Mouse (Mus musculus) embryonic stem cell, embryonic (primary cell): Measurements from ENCODE around the gene Srxn1.

Experiments used
- CTCF ChIA-PET, 4 experiments: fragments of 300-600 bp in 2 of 4; fragments of 350-600 bp in 2 of 4; sonication (Branson Sonifier 250); formaldehyde crosslinking; loops; one replicate each; lab custom pipeline; 2022; ENCODE audit warnings: inconsistent platforms in 2 of 4; lab: Charles Lee
- POLR2A ChIA-PET, 4 experiments: fragments of 300-600 bp in 2 of 4; fragments of 350-600 bp in 2 of 4; sonication (Branson Sonifier 250); formaldehyde crosslinking; loops; one replicate each; lab custom pipeline; 2022; ENCODE audit warnings: antibody characterized with exemption in 4 of 4, inconsistent platforms in 1 of 4; lab: Charles Lee

The Srxn1 gene

GRCm38 (mm10) chr2:152101761-152102160 lies 3.6 kb upstream of the Srxn1 start:
- POLR2A ChIA-PET, result interaction anchor here in 3 of 4 experiments (0.6 to 6.1 kb wide), 6 partner anchors 9 to 242 kb away, joined by 3 to 70 read pairs (median 3); partner anchors contain the start of gene Trib3 (in 1 of the 3)

GRCm38 (mm10) chr2:152102369-152102768 lies 2.9 kb upstream of the Srxn1 start:
- CTCF ChIA-PET, result interaction anchor here in 3 of 4 experiments (0.6 to 1.6 kb wide), 9 partner anchors 9 to 320 kb away, joined by 3 to 7 read pairs (median 3); no protein-coding TSS in a partner anchor
- POLR2A ChIA-PET, result interaction anchor here in 2 of 4 experiments (0.6 to 6.1 kb wide), 9 partner anchors 8 to 242 kb away, joined by 3 to 70 read pairs (median 4); partner anchors contain the start of genes Csnk2a1 (in 1 of the 2) and Trib3 (in 1 of the 2)

More at GRCm38 (mm10) chr2:152101761-152102160, 3.6 kb upstream of the Srxn1 start:
- CTCF ChIA-PET, result interaction anchor here in 2 of 4 experiments (0.7 kb wide), 2 partner anchors 10 to 261 kb away, joined by 3 read pairs; no protein-coding TSS in a partner anchor

GRCm38 (mm10) chr2:152104711-152105317 lies 502 bp upstream of the Srxn1 start:
- CTCF ChIA-PET, result interaction anchor here in 3 of 4 experiments (0.7 to 2.8 kb wide), 7 partner anchors 14 to 259 kb away, joined by 3 to 16 read pairs (median 4); no protein-coding TSS in a partner anchor
- POLR2A ChIA-PET, result interaction anchor here (0.5 to 6.1 kb wide), 45 partner anchors 8 to 719 kb away, joined by 3 to 70 read pairs (median 4); partner anchors contain the start of genes Trib3 (in 3 of the 4) and Tcf15 (in 2 of the 4)

GRCm38 (mm10) chr2:152106225-152106595 lies 894 bp downstream of the Srxn1 start:
- CTCF ChIA-PET, result interaction anchor here in 3 of 4 experiments (0.6 to 2.8 kb wide), 12 partner anchors 13 to 725 kb away, joined by 3 to 16 read pairs (median 4); no protein-coding TSS in a partner anchor
- POLR2A ChIA-PET, result interaction anchor here (0.6 to 6.1 kb wide), 51 partner anchors 8 to 561 kb away, joined by 3 to 70 read pairs (median 4); partner anchors contain the start of genes Csnk2a1 (in 2 of the 4), Trib3 (in 2 of the 4), Nrsn2 (in 1 of the 4) and Scrt2 (in 1 of the 4)

GRCm38 (mm10) chr2:152106597-152106996 lies 1.3 kb downstream of the Srxn1 start:
- ChIA-PET CTCF (interaction anchor here in 2 of 4 experiments (0.7 to 2.8 kb wide), 8 partner anchors 13 to 257 kb away, joined by 3 to 16 read pairs (median 4); no protein-coding TSS in a partner anchor), POLR2A (interaction anchor here in 3 of 4 experiments (0.6 to 6.1 kb wide), 45 partner anchors 7 to 269 kb away, joined by 3 to 70 read pairs (median 4); partner anchors contain the start of genes Csnk2a1 (in 2 of the 3), Trib3 (in 2 of the 3), Nrsn2 (in 1 of the 3) and Scrt2 (in 1 of the 3))

- POLR2A ChIA-PET, result interaction anchor here in 3 of 4 experiments (0.6 to 5.4 kb wide), 8 partner anchors 13 to 241 kb away, joined by 3 to 41 read pairs (median 4); partner anchors contain the start of genes Tbc1d20 (in 1 of the 3), Tcf15 (in 1 of the 3) and Trib3 (in 1 of the 3)
- CTCF ChIA-PET, result interaction anchor here (0.5 to 5.9 kb wide), 7 partner anchors 19 to 255 kb away, joined by 3 to 64 read pairs (median 3); no protein-coding TSS in a partner anchor
Observed at GRCm38 (mm10) chr2:152108702-152109101, 3.4 kb downstream of the Srxn1 start.

- ChIA-PET CTCF (interaction anchor here in 3 of 4 experiments (0.8 to 5.9 kb wide), 7 partner anchors 20 to 254 kb away, joined by 3 to 64 read pairs (median 4); no protein-coding TSS in a partner anchor), POLR2A (interaction anchor here in 3 of 4 experiments (1.0 to 2.1 kb wide), 6 partner anchors 18 to 234 kb away, joined by 3 to 6 read pairs (median 3); partner anchors contain the start of genes Tbc1d20 (in 1 of the 3) and Tcf15 (in 1 of the 3))
Observed at GRCm38 (mm10) chr2:152109386-152109785, 4.1 kb downstream of the Srxn1 start.

GRCm38 (mm10) chr2:152111311-152111710 lies 6.0 kb downstream of the Srxn1 start:
- ChIA-PET CTCF (interaction anchor here (0.5 to 5.9 kb wide), 85 partner anchors 8 to 353 kb away, joined by 3 to 64 read pairs (median 4); partner anchors contain the start of genes Csnk2a1 (in 2 of the 4), Trib3 (in 2 of the 4), Defb23 (in 1 of the 4) and Rbck1 (in 1 of the 4)), POLR2A (interaction anchor here (0.6 to 3.3 kb wide), 38 partner anchors 8 to 285 kb away, joined by 3 to 17 read pairs (median 4); partner anchors contain the start of genes Trib3 (in 4 of the 4), Csnk2a1 (in 2 of the 4), Tbc1d20 (in 1 of the 4) and Tcf15 (in 1 of the 4))

- POLR2A ChIA-PET, result interaction anchor here in 3 of 4 experiments (0.6 to 3.3 kb wide), 47 partner anchors 9 to 251 kb away, joined by 3 to 17 read pairs (median 4); partner anchors contain the start of genes Trib3 (in 3 of the 3), Csnk2a1 (in 2 of the 3), Tcf15 (in 2 of the 3) and Tbc1d20 (in 1 of the 3)
- CTCF ChIA-PET, result interaction anchor here (0.5 to 5.9 kb wide), 97 partner anchors 9 to 460 kb away, joined by 3 to 64 read pairs (median 4); partner anchors contain the start of genes Trib3 (in 3 of the 4), Csnk2a1 (in 2 of the 4), Rbck1 (in 1 of the 4) and Tbc1d20 (in 1 of the 4)
Observed at GRCm38 (mm10) chr2:152111920-152112319, 6.6 kb downstream of the Srxn1 start.

- POLR2A ChIA-PET, result interaction anchor here in 3 of 4 experiments (0.6 to 3.3 kb wide), 49 partner anchors 7 to 272 kb away, joined by 3 to 17 read pairs (median 4); partner anchors contain the start of genes Trib3 (in 3 of the 3), Tcf15 (in 2 of the 3), Csnk2a1 (in 1 of the 3) and Srxn1 (in 1 of the 3)
- CTCF ChIA-PET, result interaction anchor here (0.5 to 5.9 kb wide), 89 partner anchors 9 to 459 kb away, joined by 3 to 64 read pairs (median 4); partner anchors contain the start of genes Trib3 (in 3 of the 4), Csnk2a1 (in 2 of the 4), Rbck1 (in 1 of the 4) and Tbc1d20 (in 1 of the 4)
Observed at GRCm38 (mm10) chr2:152112490-152112889, 7.2 kb downstream of the Srxn1 start.

- ChIA-PET POLR2A (interaction anchor here in 3 of 4 experiments (0.7 to 3.3 kb wide), 11 partner anchors 7 to 271 kb away, joined by 3 to 17 read pairs (median 4); partner anchors contain the start of genes Srxn1 (in 2 of the 3) and Tcf15 (in 1 of the 3)), CTCF (interaction anchor here in 3 of 4 experiments (0.6 to 5.9 kb wide), 5 partner anchors 24 to 283 kb away, joined by 3 to 64 read pairs (median 5); partner anchors contain the start of gene Trib3 (in 1 of the 3))
Observed at GRCm38 (mm10) chr2:152112970-152113369, 7.7 kb downstream of the Srxn1 start.

GRCm38 (mm10) chr2:152114057-152114975 lies 9.0 kb downstream of the Srxn1 start:
- POLR2A ChIA-PET, result interaction anchor here in 3 of 4 experiments (1.3 to 3.3 kb wide), 14 partner anchors 9 to 229 kb away, joined by 3 to 17 read pairs (median 5); partner anchors contain the start of genes Srxn1 (in 2 of the 3), Tcf15 (in 1 of the 3) and Trib3 (in 1 of the 3)
- CTCF ChIA-PET, result interaction anchor here in 2 of 4 experiments (0.5 to 5.9 kb wide), 4 partner anchors 13 to 122 kb away, joined by 3 to 64 read pairs (median 4); no protein-coding TSS in a partner anchor

GRCm38 (mm10) chr2:152117694-152118093 lies 12.4 kb downstream of the Srxn1 start:
- CTCF ChIA-PET, result interaction anchor here in 1 of 4 experiments (0.9 kb wide), 1 partner anchor 246 kb away, joined by 3 read pairs; no protein-coding TSS in a partner anchor
- POLR2A ChIA-PET, result interaction anchor here in 3 of 4 experiments (0.6 to 2.1 kb wide), 7 partner anchors 21 to 157 kb away, joined by 3 to 5 read pairs (median 4); no protein-coding TSS in a partner anchor

- CTCF ChIA-PET, result interaction anchor here in 2 of 4 experiments (0.6 to 1.0 kb wide), 2 partner anchors 67 to 78 kb away, joined by 3 to 6 read pairs; no protein-coding TSS in a partner anchor
- POLR2A ChIA-PET, result interaction anchor here in 3 of 4 experiments (0.6 to 1.8 kb wide), 4 partner anchors 13 to 244 kb away, joined by 3 to 6 read pairs (median 3); no protein-coding TSS in a partner anchor
Observed at GRCm38 (mm10) chr2:152119228-152119865, 14.0 kb downstream of the Srxn1 start.

GRCm38 (mm10) chr2:152122896-152123295 lies 17.6 kb downstream of the Srxn1 start:
- ChIA-PET CTCF (interaction anchor here in 1 of 4 experiments (0.6 to 1.3 kb wide), 2 partner anchors 75 to 211 kb away, joined by 3 to 4 read pairs; no protein-coding TSS in a partner anchor), POLR2A (interaction anchor here in 1 of 4 experiments (0.8 to 1.9 kb wide), 2 partner anchors 15 to 20 kb away, joined by 3 to 5 read pairs; no protein-coding TSS in a partner anchor)
